Mouse (Mus musculus) forebrain, postnatal 0 days (tissue): Measurements from ENCODE around the gene Sgca. TPM values are rescaled to one million over a fixed set of nuclear protein-coding genes. Genes with fewer than 3 reads are reported as not detected.
A peak's percentile ranks its signal among the peaks of the same experiment; 100 is the strongest.
"Not testable (repeated sequence)": the region's sequence is repeated elsewhere in the genome, so short reads cannot be mapped to it uniquely, and the experiment has no call there.

Experiments used
- ATAC-seq: fragments of 200-750 bp; cut with Nextera tagmentation; 2 replicates; pipeline ENCODE4 v1.8.0; 2017; ENCODE audit warnings: mild to moderate bottlenecking, moderate library complexity
- DNase-seq: peaks from one replicate; pipeline ENCODE4 v3.0.0-alpha.2; 2015
- H3K27ac ChIP-seq: fragments of 300-500 bp; sonication (generic); 2 replicates; pipeline ENCODE4 v1.5.1; 2014; ENCODE audit warnings: low read depth, mild to moderate bottlenecking, antibody characterized with exemption, low read length, moderate library complexity, mixed read lengths
- H3K27me3 ChIP-seq: fragments of 300-500 bp; sonication (generic); 2 replicates; pipeline ENCODE4 v1.6.1; 2014; ENCODE audit warnings: mild to moderate bottlenecking, low read length, mixed read lengths; ENCODE audit not compliant: insufficient read depth
- H3K36me3 ChIP-seq: fragments of 300-500 bp; sonication (generic); 2 replicates; pipeline ENCODE4 v1.6.1; 2014; ENCODE audit warnings: mild to moderate bottlenecking, moderate library complexity; ENCODE audit not compliant: insufficient read depth
- H3K4me1 ChIP-seq: fragments of 300-500 bp; sonication (generic); 2 replicates; pipeline ENCODE4 v1.6.1; 2014; ENCODE audit warnings: antibody characterized with exemption; ENCODE audit not compliant: insufficient read depth
- H3K4me2 ChIP-seq: fragments of 300-500 bp; sonication (generic); 2 replicates; pipeline ENCODE4 v1.6.1; 2014; ENCODE audit warnings: low read depth, mild to moderate bottlenecking, moderate library complexity
- H3K4me3 ChIP-seq: fragments of 300-500 bp; sonication (generic); 2 replicates; pipeline ENCODE4 v1.5.1; 2014; ENCODE audit warnings: low read depth, low read length, mixed read lengths
- H3K9ac ChIP-seq: fragments of 300-500 bp; sonication (generic); 2 replicates; pipeline ENCODE4 v1.6.1; 2014; ENCODE audit warnings: mild to moderate bottlenecking
- H3K9me3 ChIP-seq: fragments of 300-500 bp; sonication (generic); 2 replicates; pipeline ENCODE4 v1.6.1; 2016; ENCODE audit warnings: low read length
- CTCF ChIP-seq: sonication (generic); IDR thresholded peaks from 2 replicates; pipeline ENCODE4 v1.5.1; 2016; ENCODE audit warnings: antibody characterized with exemption, control low read depth, low read depth
- WGBS: fragments of 180-500 bp; shearing (Covaris S2); extraction: QIAGEN DNeasy Blood & Tissue Kit; methylation state at CpG from one replicate; pipeline ENCODE4 v1.1.7; 2014; 5-methylcytosine and 5-hydroxymethylcytosine counted together
- polyA plus RNA-seq: library from polyadenylated mRNA; unstranded; fragments of >200 nt; fragmentation: Nextera tagmentation; extraction: Ambion mirVana; gene quantifications from 2 replicates; pipeline ENCODE4 v1.2.1, GENCODE M21; 2015
- total RNA-seq: library from RNA; depleted of rRNA; stranded (reverse); fragments of >200 nt; gene quantifications from 2 replicates; pipeline ENCODE4 v1.2.3, GENCODE M21; 2014

Gene Sgca
- total and polyA plus RNA-seq, 2 experiments from 2014 or later, result 0.13 TPM; not detected in 1

DNA sequence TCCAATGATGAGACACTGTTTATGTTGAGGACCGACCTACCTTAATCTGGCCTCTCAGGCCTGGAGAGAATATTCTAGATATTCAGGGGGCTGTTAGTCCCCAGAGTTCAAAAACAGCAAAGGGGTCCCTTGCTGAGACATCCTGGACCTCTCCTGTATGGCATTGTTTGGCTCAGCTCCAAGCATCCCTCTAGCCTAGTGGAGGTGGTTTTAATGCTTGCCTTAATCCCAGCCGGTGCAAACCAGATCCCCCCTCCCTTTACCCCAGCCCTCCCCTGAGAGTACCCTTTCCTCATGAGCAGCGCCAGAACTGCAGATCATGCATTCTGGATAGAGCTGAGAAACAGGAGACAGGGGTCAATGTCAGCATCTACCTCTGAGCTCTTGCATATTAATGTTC lies 36.4 kb upstream of the Sgca start:
- DNase-seq (no peak), ATAC-seq (no peak)
- H3K27ac ChIP-seq, result no peak overlapping the region
- no peak for TF ChIP-seq CTCF
- no peaks in the 10 kb centered on the region for H3K27me3 ChIP-seq
- H3K36me3 ChIP-seq, result peaks cover 21% of the 10 kb centered on the region
- peak overlapping the region; percentile 71 for H3K4me2 ChIP-seq
- H3K9me3 ChIP-seq, result no peaks in the 10 kb centered on the region
- H3K9ac ChIP-seq, result peak overlapping the region; percentile 14; the same call in 1 of the 2 replicates
- WGBS, result 29% methylated on average over 3 of the region's 3 CpGs
- H3K4me1 ChIP-seq, result peaks cover 25% of the 10 kb centered on the region
- H3K4me3 ChIP-seq, result peak overlapping the region; percentile 90

DNA sequence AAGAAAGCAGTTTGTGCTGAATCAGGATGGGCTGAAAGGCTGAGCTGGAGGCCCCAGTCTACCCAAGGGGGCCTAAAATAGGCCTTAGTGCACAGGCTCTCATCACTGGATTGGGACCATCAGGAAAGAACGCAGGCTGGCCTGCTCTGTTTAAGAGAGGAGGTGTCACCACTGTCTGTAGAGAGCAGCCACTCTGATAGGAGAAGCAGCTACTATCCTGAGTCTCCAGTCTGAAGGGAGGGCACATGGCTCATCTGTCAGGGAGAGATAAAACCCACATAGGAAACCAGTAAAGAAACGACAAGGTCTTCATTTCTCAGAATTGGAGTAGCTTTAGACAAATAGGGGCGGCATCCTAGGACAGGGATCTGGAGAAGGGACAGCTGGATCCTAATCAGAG lies 35.9 kb upstream of the Sgca start:
- peaks cover 26% of the 10 kb centered on the region for H3K4me1 ChIP-seq
- ATAC-seq (no peak), DNase-seq (no peak)
- H3K9me3 ChIP-seq, result no peaks in the 10 kb centered on the region
- H3K4me3 ChIP-seq, result peak overlapping the region; percentile 90
- WGBS, result 52% methylated on average over 3 of the region's 3 CpGs
- H3K27ac ChIP-seq, result no peak overlapping the region
- H3K36me3 ChIP-seq, result peaks cover 17% of the 10 kb centered on the region
- H3K27me3 ChIP-seq, result no peaks in the 10 kb centered on the region
- no peak for TF ChIP-seq CTCF
- H3K9ac ChIP-seq, result peak overlapping the region; percentile 98
- H3K4me2 ChIP-seq, result peak overlapping the region; percentile 71

DNA sequence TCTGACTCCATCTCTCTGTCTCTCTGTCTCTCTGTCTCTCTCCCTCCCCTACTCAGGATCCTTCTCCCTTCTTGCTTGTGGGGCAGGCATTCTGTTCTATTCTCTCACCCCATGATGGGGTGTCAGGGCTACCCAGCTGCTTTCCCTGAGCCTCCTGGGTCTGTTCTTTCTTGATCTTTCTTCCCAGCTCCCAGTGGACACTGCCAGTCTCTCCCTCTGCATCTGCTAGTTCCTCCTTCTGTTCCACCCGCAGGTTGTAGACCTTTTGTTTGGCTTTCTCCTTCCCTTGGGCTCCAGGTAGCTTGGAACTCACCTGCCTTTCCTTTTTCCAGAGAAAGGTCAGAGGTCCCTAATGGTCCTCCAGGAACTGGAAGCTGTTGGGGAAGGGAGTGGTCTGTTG lies 35.3 kb upstream of the Sgca start:
- H3K27ac ChIP-seq, result peak overlapping the region; percentile 9; the same call in 1 of the 2 replicates
- no peaks in the 10 kb centered on the region for H3K27me3 ChIP-seq
- H3K9ac ChIP-seq, result peak overlapping the region; percentile 98
- no peak for DNase-seq
- no peaks in the 10 kb centered on the region for H3K9me3 ChIP-seq
- no peak for ATAC-seq
- H3K4me1 ChIP-seq, result peaks cover 33% of the 10 kb centered on the region
- no peak for TF ChIP-seq CTCF
- 27% methylated on average over 1 of the region's 1 CpGs for WGBS
- peak overlapping the region; percentile 90 for H3K4me3 ChIP-seq
- H3K4me2 ChIP-seq, result peak overlapping the region; percentile 71
- H3K36me3 ChIP-seq, result peaks cover 14% of the 10 kb centered on the region

DNA sequence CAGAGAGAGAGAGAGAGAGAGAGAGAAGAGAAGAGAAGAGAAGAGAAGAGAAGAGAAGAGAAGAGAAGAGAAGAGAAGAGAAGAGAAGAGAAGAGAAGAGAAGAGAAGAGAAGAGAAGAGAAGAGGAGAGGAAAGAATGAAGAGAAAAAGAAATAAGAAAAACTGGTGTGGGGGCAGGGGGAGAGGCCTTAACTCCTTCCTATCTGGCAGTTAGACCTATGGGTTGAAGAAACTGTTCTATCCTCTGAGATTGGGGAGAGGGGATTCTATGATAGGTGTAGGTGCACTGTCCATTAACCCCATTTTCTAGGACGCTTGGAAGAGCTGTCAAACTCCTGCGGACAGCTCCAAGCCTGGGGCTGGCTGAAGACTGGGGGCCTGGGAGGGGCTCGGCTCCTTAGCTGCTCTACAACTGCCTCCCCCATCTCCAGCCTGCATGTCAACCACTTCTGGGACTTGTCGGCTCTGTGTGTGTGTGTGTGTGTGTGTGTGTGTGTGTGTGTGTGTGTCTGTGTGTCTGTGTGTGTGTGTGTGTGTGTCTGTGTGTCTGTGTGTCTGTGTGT lies 34.8 kb upstream of the Sgca start:
- Histone ChIP-seq H3K9ac (peak overlapping the region; percentile 98), H3K4me3 (peak overlapping the region; percentile 90), H3K4me1 (peaks cover 38% of the 10 kb centered on the region), H3K36me3 (peaks cover 14% of the 10 kb centered on the region), H3K4me2 (peak overlapping the region; percentile 71)
- WGBS, result 0% methylated on average over 4 of the region's 4 CpGs
- not testable (repeated sequence) for H3K27ac ChIP-seq, H3K27me3 ChIP-seq, ATAC-seq, H3K9me3 ChIP-seq, DNase-seq

DNA sequence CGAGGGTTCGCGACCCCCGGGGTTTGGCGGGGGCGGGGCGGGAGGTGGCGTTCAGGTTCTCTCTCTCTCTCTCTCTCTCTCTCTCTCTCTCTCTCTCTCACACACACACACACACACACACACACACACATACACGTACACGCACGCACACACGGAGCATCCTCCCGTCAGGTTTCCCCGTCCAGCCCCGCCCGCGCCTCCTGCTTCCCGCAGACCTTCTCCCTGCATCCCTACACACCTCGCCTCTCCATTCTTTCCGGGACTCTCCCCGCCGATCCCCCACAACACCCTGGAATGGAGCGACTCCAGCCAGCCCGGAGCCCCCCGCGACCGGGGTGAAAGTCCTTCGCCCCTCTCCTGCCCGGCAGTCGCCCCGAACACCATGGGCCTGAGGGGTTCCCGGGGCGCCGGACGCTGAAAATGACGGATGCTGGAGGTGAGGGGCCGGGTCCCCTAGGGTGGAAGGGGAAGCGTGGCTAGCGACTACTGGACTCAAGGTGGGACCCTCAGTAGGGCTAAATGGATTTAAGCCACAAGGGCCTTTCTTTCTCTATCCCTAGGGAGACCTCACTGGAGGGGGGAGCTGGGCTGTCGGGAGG lies 34.1 kb upstream of the Sgca start:
- Histone ChIP-seq H3K4me2 (peak overlapping the region; percentile 71), H3K9me3 (no peaks in the 10 kb centered on the region), H3K4me3 (peak overlapping the region; percentile 90), H3K36me3 (peaks cover 18% of the 10 kb centered on the region), H3K9ac (peak overlapping the region; percentile 98), H3K4me1 (peaks cover 38% of the 10 kb centered on the region), H3K27me3 (no peaks in the 10 kb centered on the region), H3K27ac (peak overlapping the region; percentile 97)
- 4% methylated on average over 36 of the region's 40 CpGs for WGBS
- DNase-seq (peak; percentile 72), ATAC-seq (peak; percentile 64)
- TF ChIP-seq CTCF, result no peak

DNA sequence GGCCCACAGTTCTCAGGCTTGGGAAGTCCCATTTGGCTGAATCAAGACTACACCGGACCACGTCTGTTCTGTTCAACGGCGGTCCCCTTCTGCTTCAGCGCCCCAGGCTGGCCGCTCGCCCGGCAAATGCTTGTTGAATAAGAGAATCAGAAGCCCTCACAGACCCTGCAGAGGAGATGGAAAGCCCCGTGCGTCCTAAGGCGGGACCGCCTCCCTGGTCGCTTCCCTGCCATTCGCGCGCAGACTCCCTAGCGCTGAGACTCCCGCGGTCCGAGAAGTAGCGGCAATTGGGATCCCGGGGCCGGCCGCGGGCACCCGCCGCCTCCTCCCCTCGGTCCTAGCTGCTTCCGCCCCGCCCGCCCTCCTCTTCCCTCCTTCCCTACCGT lies 33.5 kb upstream of the Sgca start, which contains the start of gene Samd14:
Gene Samd14 (plus strand): TSS at position 251 of the 386 bp plus-strand sequence.
- H3K4me2 ChIP-seq, result peak within 1 kb of the TSS; percentile 71
- H3K36me3 ChIP-seq, result peaks cover 20% of the 10 kb centered on the region
- no peak for TF ChIP-seq CTCF
- peak; percentile 88 for ATAC-seq
- DNase-seq, result peak; percentile 89
- no peaks in the 10 kb centered on the region for H3K9me3 ChIP-seq
- H3K4me1 ChIP-seq, result peaks cover 38% of the 10 kb centered on the region
- H3K9ac ChIP-seq, result peak within 1 kb of the TSS; percentile 98
- peak within 1 kb of the TSS; percentile 90 for H3K4me3 ChIP-seq
- under 1% methylated on average over 25 of the region's 32 CpGs for WGBS
- H3K27me3 ChIP-seq, result no peaks in the 10 kb centered on the region
- peak within 1 kb of the TSS; percentile 97 for H3K27ac ChIP-seq
